Mouse (Mus musculus): ENCODE results near the gene Chd9. TPM values are rescaled to one million over a fixed set of nuclear protein-coding genes. Genes with fewer than 3 reads are reported as not detected.

Gene Chd9
- polyA plus RNA-seq, 1 experiment = 0.03 TPM

- Histone ChIP-seq H3K27me3 (ENCODE audit: control insufficient read depth) (no peaks in the 10 kb centered on the region), H3K9me3 (ENCODE audit: control insufficient read depth, low read length) (no peaks in the 10 kb centered on the region), H3K36me3 (ENCODE audit: control insufficient read depth) (no peaks in the 10 kb centered on the region), H3K4me1 (ENCODE audit: control insufficient read depth) (peaks cover 17% of the 10 kb centered on the region), H3K4me3 (replicated peaks) (no peak overlapping the region)
- TF ChIP-seq GATA1 (IDR thresholded peaks at IDR 0.05; ENCODE audit: low read length) (no peak), TAL1 (IDR thresholded peaks at IDR 0.05; ENCODE audit: low read length) (no peak)
Observed at GRCm38 (mm10) chr8:90833628-90834320, 5.6 kb downstream of the Chd9 start.

DNA sequence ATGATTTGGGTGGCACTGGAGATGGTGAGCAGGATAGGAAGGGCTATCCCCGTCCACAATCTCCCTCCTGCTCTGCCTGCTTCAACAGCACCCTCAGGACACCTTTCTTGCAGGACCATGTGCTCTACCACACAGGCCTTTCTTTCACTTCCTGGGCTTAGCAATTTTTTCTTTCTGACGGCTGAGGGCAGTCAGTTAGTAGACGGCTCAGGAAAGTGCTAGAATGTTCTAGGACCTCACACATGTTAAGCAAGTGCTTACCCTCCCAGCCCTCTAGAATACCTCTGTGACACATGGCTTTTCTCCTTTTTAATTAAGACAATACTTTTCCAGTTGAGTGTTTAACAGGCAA is 6.1 kb downstream of the Chd9 start:
- no peak overlapping the region for H3K4me3 ChIP-seq (replicated peaks)
- H3K36me3 ChIP-seq (ENCODE audit: control insufficient read depth) = no peaks in the 10 kb centered on the region
- no peaks in the 10 kb centered on the region for H3K27me3 ChIP-seq (ENCODE audit: control insufficient read depth)
- TF ChIP-seq GATA1 (IDR thresholded peaks at IDR 0.05; ENCODE audit: low read length) (no peak), TAL1 (IDR thresholded peaks at IDR 0.05; ENCODE audit: low read length) (no peak)
- peaks cover 11% of the 10 kb centered on the region for H3K4me1 ChIP-seq (ENCODE audit: control insufficient read depth)
- no peaks in the 10 kb centered on the region for H3K9me3 ChIP-seq (ENCODE audit: control insufficient read depth, low read length)

DNA sequence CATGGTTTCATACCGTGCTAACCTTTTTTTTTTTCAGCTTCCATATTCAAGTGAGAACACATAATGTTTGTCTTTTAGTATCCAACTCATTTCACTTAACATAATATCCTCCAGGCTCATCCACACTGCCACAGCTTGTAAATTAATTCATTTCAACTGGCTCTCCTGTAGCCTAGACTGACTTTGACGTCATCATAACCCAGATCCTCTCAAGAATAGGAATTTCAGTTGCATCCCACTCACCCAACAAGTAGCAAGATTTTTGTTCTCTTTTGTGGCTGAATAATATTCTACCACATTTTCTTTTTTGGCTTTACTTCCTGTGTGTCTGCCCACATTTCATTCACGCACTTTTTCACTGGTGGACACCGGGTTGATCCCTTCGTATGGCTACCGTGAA is 9.3 kb downstream of the Chd9 start:
- no peak for TF ChIP-seq GATA1 (IDR thresholded peaks at IDR 0.05; ENCODE audit: low read length)
- no peak for TF ChIP-seq TAL1 (IDR thresholded peaks at IDR 0.05; ENCODE audit: low read length)
- no peaks in the 10 kb centered on the region for H3K27me3 ChIP-seq (ENCODE audit: control insufficient read depth)
- no peaks in the 10 kb centered on the region for H3K9me3 ChIP-seq (ENCODE audit: control insufficient read depth, low read length)
- no peaks in the 10 kb centered on the region for H3K36me3 ChIP-seq (ENCODE audit: control insufficient read depth)
- H3K4me1 ChIP-seq (ENCODE audit: control insufficient read depth) = no peaks in the 10 kb centered on the region; the same call in 1 of the 2 replicates
- no peak overlapping the region for H3K4me3 ChIP-seq (replicated peaks)

GRCm38 (mm10) chr8:90839725-90840714 is 11.9 kb downstream of the Chd9 start:
- Histone ChIP-seq H3K36me3 (ENCODE audit: control insufficient read depth) (no peaks in the 10 kb centered on the region), H3K4me3 (replicated peaks) (no peak overlapping the region), H3K4me1 (ENCODE audit: control insufficient read depth) (no peaks in the 10 kb centered on the region), H3K9me3 (ENCODE audit: control insufficient read depth, low read length) (no peaks in the 10 kb centered on the region), H3K27me3 (ENCODE audit: control insufficient read depth) (no peaks in the 10 kb centered on the region)
- no peak for TF ChIP-seq TAL1 (IDR thresholded peaks at IDR 0.05; ENCODE audit: low read length)
- TF ChIP-seq GATA1 (IDR thresholded peaks at IDR 0.05; ENCODE audit: low read length) = no peak

GRCm38 (mm10) chr8:90841321-90841720 is 13.2 kb downstream of the Chd9 start:
- TF ChIP-seq TAL1 (IDR thresholded peaks at IDR 0.05; ENCODE audit: low read length) = no peak
- no peak for TF ChIP-seq GATA1 (IDR thresholded peaks at IDR 0.05; ENCODE audit: low read length)

GRCm38 (mm10) chr8:90843127-90843526 is 15.0 kb downstream of the Chd9 start:
- Histone ChIP-seq H3K36me3 (ENCODE audit: control insufficient read depth) (no peaks in the 10 kb centered on the region), H3K9me3 (ENCODE audit: control insufficient read depth, low read length) (no peaks in the 10 kb centered on the region), H3K27me3 (ENCODE audit: control insufficient read depth) (no peaks in the 10 kb centered on the region), H3K4me1 (ENCODE audit: control insufficient read depth) (no peaks in the 10 kb centered on the region), H3K4me3 (replicated peaks) (no peak overlapping the region)
- TF ChIP-seq GATA1 (IDR thresholded peaks at IDR 0.05; ENCODE audit: low read length) (no peak), TAL1 (IDR thresholded peaks at IDR 0.05; ENCODE audit: low read length) (no peak)

More at GRCm38 (mm10) chr8:90841321-90841720, 13.2 kb downstream of the Chd9 start:
- H3K4me3 ChIP-seq (replicated peaks) = no peak overlapping the region
- H3K36me3 ChIP-seq (ENCODE audit: control insufficient read depth) = no peaks in the 10 kb centered on the region
- H3K27me3 ChIP-seq (ENCODE audit: control insufficient read depth) = no peaks in the 10 kb centered on the region
- H3K4me1 ChIP-seq (ENCODE audit: control insufficient read depth) = no peaks in the 10 kb centered on the region
- no peaks in the 10 kb centered on the region for H3K9me3 ChIP-seq (ENCODE audit: control insufficient read depth, low read length)

GRCm38 (mm10) chr8:90844179-90844967 is 16.2 kb downstream of the Chd9 start:
- TF ChIP-seq TAL1 (IDR thresholded peaks at IDR 0.05; ENCODE audit: low read length) (no peak), GATA1 (IDR thresholded peaks at IDR 0.05; ENCODE audit: low read length) (no peak)
- no peaks in the 10 kb centered on the region for H3K4me1 ChIP-seq (ENCODE audit: control insufficient read depth)
- no peaks in the 10 kb centered on the region for H3K36me3 ChIP-seq (ENCODE audit: control insufficient read depth)
- no peaks in the 10 kb centered on the region for H3K27me3 ChIP-seq (ENCODE audit: control insufficient read depth)
- H3K9me3 ChIP-seq (ENCODE audit: control insufficient read depth, low read length) = no peaks in the 10 kb centered on the region
- H3K4me3 ChIP-seq (replicated peaks) = no peak overlapping the region

DNA sequence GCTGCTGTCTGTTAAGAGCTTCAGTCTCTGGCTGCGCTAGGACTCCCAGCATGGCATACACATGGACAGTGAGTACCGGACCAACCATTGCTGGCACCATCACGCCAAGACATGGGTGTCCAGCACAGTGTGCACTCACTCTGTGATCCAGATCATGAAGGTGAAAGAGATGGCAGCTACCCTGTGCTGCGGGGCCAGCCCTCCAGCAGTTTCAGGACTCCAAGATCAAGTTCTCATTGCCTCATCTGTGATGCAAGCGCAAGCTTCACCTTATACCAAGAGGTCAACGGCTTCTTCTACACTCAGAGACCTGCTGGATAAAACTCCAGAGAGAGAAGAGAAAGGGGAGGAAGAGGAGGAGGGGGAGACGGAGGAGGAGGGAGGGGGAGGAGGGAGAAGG is 19.8 kb downstream of the Chd9 start:
- Histone ChIP-seq H3K4me3 (replicated peaks) (no peak overlapping the region), H3K9me3 (ENCODE audit: control insufficient read depth, low read length) (no peaks in the 10 kb centered on the region), H3K4me1 (ENCODE audit: control insufficient read depth) (no peaks in the 10 kb centered on the region), H3K36me3 (ENCODE audit: control insufficient read depth) (no peaks in the 10 kb centered on the region), H3K27me3 (ENCODE audit: control insufficient read depth) (no peaks in the 10 kb centered on the region)
- TF ChIP-seq TAL1 (IDR thresholded peaks at IDR 0.05; ENCODE audit: low read length) (no peak), GATA1 (IDR thresholded peaks at IDR 0.05; ENCODE audit: low read length) (no peak)

Measured in erythroblast, embryonic 14.5 days (primary cell).